Mouse (Mus musculus): ENCODE measurements at regions not wholly inside any gene's neighbourhood (a gene's known extent, or its start where the extent isn't known, plus 50 kb on each side); places are given as distances from the start of the nearest gene placed in this dataset.

- TF ChIP-seq POLR2A (IDR thresholded peaks at IDR 0.05; ENCODE audit: control insufficient read depth, low read depth, low read length) (no peak), CTCF (IDR thresholded peaks at IDR 0.05; ENCODE audit: control insufficient read depth, insufficient read depth, insufficient replicate concordance, low read depth, low read length) (no peak)
These were observed 152.2 kb upstream of the Smim23 start for GRCm38 (mm10) chr11:32976572-32976971.
